Mouse (Mus musculus) ES-E14 (cell line): ENCODE measurements at regions not wholly inside any gene's neighbourhood (a gene's known extent, or its start where the extent isn't known, plus 50 kb on each side); places are given as distances from the start of the nearest gene placed in this dataset.

Source experiments
- HCFC1 ChIP-seq: IDR thresholded peaks from 2 replicates; pipeline ENCODE4 v1.6.1; 2012; ENCODE audit warnings: low read length, inconsistent platforms, borderline replicate concordance; ENCODE audit not compliant: insufficient read depth
- MAFK ChIP-seq: IDR thresholded peaks from 2 replicates; pipeline ENCODE4 v1.6.1; 2014; ENCODE audit warnings: mild to moderate bottlenecking, low read depth, low read length, inconsistent platforms; ENCODE audit not compliant: insufficient read depth

DNA sequence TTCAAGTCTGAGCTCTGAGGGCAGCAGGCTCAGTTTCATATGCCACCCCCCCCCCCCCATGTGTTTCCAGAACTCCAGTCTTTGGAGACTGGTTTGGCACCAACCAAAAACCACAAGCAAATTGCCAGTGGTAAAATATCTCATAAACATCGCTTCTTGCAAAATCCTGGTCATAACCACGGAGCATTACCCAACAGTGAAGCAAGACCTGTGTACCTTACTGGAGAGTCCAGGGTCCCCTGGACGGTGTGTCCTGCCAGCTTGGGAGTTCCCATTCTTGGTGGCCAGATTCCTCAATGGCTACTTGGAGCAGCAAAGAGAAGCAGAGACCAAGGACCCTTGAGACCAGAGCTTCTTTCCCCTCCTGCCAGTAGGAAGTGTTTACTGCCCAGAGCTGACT is 198.7 kb upstream of the Rtl1 start:
- TF ChIP-seq MAFK (no peak), HCFC1 (no peak)
